Mouse (Mus musculus) left cerebral cortex, postnatal 36 days (tissue): Measurements from ENCODE around the gene Clstn1. TPM values are rescaled to one million over a fixed set of nuclear protein-coding genes. Genes with fewer than 3 reads are reported as not detected.

ENCODE experiments used
- DNase-seq, 2 experiments: peaks; one replicate each; pipeline ENCODE4 v3.0.0; 2021 to 2022; ENCODE audit warnings: low spot score in 2 of 2, mixed read lengths in 1 of 2
- intact Hi-C: fragments of 180-260 bp; cut with DNase I; formaldehyde crosslinking; loops from one replicate; pipeline ENCODE4 v1.15.1; 2025
- total RNA-seq, 2 experiments: library from RNA; stranded (reverse); gene quantifications; 2 replicates each; pipeline ENCODE4 v1.2.3; 2021

The Clstn1 gene
- total RNA-seq, 2 experiments from 2014 or later = 1,328 to 1,609 TPM

DNA sequence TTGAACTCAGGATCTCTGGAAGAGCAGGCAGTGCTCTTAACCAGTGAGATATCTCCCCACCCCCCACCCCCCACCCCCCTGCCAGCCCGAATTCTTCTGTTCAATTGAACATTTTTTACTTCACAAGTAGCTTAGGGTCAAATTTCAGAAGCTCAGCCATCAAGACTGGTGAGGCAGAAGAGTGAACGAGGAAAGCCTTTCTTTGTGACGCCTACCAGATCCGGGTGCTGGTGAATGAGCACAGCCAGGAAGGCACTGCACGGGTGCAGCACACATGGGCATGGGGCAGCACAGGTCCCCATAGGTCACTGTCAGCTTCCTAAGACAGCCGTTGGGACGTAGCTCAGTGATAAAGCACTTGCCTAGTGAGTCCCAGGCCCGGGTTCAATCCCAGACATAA lies 33.7 kb downstream of the Clstn1 start:
- intact Hi-C loops = no loop called here
- DNase-seq = no peak

DNA sequence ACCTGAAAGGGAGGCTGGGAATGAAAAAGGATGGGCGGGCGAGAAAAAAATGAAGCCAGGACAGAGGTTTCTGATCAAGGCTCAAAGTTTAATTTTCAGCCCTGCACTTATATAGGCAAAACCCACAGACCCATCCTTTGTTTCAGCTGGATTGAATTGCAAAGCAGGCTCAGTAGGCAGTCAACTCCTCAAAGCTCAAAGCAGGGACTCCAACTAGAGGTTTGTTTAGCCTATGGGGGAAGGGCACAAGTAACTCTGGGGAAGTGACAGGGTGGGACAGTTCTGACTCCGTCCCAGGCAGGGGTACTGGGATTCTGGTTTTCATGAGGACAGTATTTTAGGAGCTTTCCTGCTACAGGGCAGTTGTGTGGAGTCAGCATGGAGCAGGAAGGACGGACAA lies 35.0 kb downstream of the Clstn1 start:
- DNase-seq = no peak
- intact Hi-C loops = no loop called here

- no peak for DNase-seq
- intact Hi-C loops = no loop called here
Measured at GRCm38 (mm10) chr4:149623711-149624110, 37.4 kb downstream of the Clstn1 start.

DNA sequence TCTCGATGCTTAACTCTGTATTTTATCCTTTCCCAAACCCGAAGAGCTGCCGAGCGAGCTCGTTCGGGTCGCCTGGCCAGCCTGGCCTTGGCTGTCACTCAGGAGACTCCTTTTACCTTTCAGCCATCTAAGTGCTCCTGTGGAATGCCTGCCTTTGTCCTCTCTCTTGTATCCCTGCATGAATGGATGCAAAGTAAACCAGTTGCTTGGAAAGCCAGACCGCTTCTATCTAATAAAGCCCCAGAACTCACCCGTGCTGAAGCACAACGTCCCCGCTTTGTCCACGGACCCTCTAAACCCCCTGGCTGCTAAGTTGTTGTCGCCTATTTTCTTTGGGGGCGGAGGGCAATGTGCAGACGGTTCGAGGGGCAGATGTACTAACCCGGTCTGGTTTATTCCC lies 40.5 kb downstream of the Clstn1 start:
- intact Hi-C loops = no loop called here

DNA sequence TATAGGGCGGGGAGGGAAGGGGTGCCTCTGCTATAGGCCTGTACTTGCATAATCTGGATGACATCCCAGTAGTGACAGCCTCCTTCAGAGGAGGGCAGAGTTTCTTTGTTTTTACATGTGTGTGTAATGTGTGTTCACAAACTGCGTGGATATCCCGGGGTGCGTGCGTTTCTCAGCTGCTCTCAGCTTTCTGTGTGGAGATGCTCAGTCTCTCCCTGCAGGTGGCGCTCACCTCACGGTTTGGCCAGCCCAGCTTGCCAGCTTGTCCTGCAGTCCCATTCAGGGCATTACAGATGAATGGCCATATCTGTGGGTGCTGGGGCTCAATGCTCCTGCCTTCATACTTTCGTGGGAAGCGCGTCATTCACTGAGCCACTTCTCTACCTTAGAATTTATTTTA lies 42.1 kb downstream of the Clstn1 start:
- intact Hi-C loops = no loop called here
- peak in 1 of 2 experiments; percentile 66 for DNase-seq

More for the DNA sequence above, 40.5 kb downstream of the Clstn1 start:
- no peak for DNase-seq

DNA sequence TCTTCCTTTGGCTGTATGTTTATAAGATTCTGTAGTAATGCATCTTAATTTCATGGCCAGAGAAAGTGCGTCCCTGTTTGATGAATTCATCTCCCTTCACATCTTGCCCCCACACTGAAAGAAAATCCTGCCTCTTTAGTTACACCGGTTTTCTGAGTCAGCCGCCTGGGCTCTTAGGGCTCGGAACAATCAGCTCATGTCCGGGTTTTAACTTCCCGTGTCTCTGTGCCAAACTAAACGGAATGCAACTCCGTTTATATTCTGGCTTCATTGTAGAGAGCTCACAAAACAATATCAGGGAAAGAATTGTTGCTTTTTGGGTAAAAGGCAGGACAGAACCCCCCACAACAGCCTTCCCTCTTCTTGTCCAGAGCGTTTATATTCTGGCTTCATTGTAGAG lies 42.5 kb downstream of the Clstn1 start:
- DNase-seq = no peak
- intact Hi-C loops = no loop called here

GRCm38 (mm10) chr4:149632670-149633307 lies 46.5 kb downstream of the Clstn1 start:
- intact Hi-C loops = no loop called here
- no peak for DNase-seq

DNA sequence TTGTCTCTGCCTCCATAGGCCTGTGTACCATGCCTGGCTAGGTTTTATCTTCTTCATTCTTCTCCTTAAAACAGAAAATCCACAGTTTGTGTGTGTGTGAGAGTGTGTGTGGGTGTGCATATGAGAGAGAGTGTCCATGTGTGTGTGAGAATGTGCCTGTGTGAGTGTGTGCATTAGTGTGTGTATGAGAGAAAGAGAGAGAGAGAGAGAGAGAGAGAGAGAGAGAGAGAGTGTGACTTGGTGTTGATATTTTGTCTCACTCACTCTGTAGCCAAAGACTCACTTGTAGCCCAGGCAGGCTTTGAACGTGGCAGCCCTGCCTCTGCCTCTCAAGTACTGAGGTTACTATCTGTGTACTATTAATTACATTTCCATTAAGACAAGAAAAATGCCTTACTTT lies 47.9 kb downstream of the Clstn1 start:
- no peak for DNase-seq
- intact Hi-C loops = no loop called here

DNA sequence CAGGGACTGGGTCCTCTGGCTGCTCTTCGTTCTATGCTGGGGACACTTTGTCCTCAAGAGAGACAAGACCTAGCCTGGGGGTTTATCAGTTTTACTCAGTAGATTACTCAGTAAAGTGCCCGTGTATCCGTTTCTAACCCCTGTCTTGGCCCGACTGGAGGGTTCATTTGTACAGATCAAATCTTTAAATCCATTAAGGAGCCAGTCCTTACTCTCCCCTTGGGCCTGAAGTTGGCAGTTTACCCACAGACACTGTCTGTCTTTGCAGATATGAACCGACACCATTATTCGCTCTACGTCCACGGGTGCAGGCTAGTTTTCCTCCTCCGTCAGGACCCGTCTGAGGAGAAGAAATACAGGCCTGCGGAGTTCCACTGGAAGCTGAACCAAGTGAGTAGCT lies 48.7 kb downstream of the Clstn1 start:
- no peak for DNase-seq
- intact Hi-C loops = no loop called here

DNA sequence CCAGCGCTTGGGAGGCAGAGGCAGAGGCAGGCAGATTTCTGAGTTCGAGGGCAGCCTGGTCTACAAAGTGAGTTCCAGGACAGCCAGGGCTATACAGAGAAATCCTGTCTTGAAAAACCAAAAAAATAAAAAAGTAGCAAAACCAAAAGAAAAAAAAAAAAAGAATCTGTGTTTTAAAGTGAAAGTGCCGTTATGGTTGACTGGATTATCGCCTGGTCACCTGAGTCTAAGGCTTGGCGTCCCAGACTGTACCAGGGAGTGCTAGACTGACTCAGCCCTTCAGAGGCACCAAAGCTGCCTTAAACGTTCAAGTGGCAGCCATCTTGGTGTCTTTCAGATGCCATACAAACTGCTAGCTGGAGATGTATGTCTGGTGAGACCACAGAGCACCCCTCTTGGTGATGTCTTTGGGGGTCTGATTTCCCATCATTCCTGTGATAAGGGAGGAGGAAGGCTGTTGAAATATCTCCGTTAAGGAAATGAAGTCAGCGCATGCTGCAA lies 49.7 kb downstream of the Clstn1 start:
- intact Hi-C loops = no loop called here
- no peak for DNase-seq

DNA sequence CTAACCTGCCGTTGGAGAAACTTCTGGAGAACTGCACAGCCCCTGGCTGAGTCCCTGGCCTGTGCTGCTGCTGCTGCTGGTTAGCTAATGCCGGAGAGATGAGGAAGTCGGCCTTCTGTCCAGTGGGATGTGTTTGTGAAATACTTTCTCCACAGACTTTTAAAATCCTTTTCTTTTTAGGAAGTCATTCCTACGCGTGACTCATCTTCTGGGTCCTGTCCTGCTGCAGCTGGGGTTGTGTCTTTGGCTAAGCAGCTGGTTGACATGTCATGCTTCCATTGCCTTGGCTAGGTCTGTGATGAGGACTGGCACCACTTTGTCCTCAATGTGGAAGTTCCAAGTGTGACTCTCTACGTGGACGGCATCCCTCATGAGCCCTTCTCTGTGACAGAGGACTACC lies 51.7 kb downstream of the Clstn1 start:
- DNase-seq = no peak
- intact Hi-C loops = no loop called here

GRCm38 (mm10) chr4:149640831-149641230 lies 54.6 kb downstream of the Clstn1 start:
- intact Hi-C loops = no loop called here
- no peak for DNase-seq

- DNase-seq = no peak
- intact Hi-C loops = no loop called here
Measured at GRCm38 (mm10) chr4:149641400-149641799, 55.1 kb downstream of the Clstn1 start.

DNA sequence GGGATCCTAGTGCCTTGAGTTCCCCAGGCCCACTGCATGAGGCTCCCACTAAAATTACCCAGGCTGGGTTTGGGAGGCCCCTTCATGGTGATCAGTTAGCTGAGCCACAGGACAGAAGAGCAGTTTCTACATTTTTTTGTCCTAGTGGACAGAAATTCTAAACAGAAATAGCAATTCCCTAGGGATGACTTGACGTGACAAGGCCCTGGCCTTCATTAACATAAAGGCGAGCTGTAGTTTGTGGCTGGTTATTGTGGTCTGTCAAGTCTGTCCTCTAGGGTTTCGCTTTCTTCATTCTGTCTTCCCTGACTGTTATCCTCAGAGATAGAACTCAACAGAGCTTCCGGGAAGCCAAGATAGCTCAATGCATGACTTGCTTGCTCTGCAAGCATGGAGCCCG lies 55.7 kb downstream of the Clstn1 start:
- intact Hi-C loops = no loop called here
- DNase-seq = no peak

GRCm38 (mm10) chr4:149645761-149646160 lies 59.5 kb downstream of the Clstn1 start:
- intact Hi-C loops = no loop called here
- DNase-seq = no peak

DNA sequence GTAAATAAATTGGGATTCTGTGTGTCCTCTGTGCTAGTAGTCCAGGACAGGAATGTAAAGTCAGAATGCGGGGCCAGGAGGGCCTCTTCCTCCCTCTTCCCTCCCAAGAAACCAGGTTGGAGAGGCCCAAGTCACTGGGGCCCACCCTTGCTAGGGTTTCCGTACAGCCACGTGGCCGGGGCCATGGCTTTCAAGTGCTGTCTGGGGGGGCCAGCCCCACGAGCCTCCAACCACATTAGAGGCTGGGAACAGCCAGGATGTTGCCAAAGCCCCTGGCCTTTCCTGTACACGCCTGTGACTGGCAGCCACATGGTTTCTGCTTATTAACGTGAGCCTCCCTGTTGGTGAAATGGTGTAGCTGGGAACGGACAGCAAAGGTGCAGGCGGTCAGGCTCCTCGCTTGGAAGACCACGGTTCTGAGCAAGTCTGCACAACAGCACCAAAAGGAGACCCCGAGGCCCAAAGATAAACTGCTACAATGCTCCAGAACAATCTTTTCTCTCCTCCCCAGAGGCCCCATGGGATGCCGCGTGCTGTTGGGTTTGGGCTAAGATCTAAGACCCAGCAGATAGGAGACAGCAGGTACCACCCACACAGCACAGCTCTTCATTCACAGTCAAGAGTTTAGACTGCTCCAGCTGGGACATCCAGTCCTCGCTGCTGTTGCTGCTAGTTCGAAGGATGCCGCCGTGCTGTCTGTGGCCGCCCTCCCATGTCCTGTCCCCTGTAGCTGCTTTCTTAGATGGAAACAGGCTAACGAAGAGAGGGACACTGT lies 62.0 kb downstream of the Clstn1 start:
- intact Hi-C loops = no loop called here
- peak in 1 of 2 experiments; percentile 56 for DNase-seq

- intact Hi-C loops = loop anchor here (2.0 kb wide), 1 partner anchor 60 kb away; no protein-coding TSS in a partner anchor
- no peak for DNase-seq
Measured at GRCm38 (mm10) chr4:149650493-149651193, 64.4 kb downstream of the Clstn1 start.

GRCm38 (mm10) chr4:149654232-149654631 lies 68.0 kb downstream of the Clstn1 start:
- intact Hi-C loops = no loop called here

DNA sequence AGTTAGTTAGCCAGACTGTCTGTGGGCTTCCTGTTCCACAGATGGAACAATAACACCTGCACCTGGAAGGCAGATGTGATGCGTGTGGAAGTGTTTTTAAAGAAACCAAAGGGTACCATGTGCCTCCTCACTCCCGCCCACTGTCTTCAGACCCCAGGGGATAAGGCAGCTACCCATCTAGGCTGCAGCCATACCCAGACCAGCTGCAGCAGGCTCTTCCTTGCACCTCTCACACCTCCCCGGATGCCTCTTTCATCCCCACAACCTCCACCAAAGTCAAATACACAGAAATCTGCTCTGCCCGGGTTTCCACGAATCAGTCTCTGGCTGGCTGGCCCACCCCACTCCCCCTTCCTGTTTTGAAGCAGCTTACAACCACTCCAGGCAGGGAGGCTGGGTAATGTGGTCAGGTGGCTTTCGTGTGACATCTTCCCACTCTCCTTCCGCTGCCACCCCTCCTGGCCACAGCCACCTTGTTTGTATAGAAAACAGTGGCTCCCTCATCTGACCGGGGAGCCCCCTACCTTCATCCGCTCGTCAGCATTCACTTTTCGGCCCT lies 71.7 kb downstream of the Clstn1 start:
- intact Hi-C loops = no loop called here

More at GRCm38 (mm10) chr4:149654232-149654631, 68.0 kb downstream of the Clstn1 start:
- DNase-seq = no peak

DNA sequence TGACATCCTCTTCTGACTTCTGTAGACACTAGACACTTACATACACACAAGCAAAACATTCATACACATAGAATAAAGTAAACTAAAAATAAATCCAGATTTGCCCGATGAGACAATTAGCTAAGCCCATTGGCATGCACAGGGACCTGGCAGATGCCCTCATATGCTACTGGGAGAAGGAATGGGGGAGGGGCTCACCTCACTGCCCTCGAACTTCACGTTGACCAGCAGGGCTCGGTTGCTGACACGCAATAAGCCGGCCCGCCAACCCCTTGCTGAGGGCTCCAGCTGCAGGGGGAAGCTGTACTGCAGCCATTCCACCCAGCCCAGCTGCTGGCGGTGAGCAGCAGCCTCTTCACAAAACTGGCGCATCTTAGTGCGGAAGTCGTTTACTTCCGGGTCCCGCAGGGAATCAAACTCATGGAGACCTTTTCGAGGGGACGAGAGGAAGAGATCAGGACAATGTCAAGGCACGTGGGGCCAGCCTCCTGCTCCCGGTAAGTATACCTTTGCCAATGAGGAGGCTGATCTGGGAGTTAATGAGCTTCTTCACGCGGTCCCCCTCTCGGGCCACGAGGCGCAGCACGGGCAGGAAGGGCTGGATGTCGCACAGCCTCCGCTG lies 73.3 kb downstream of the Clstn1 start:
- no peak for DNase-seq
- intact Hi-C loops = no loop called here

More for the DNA sequence above, 71.7 kb downstream of the Clstn1 start:
- DNase-seq = no peak
